Mouse (Mus musculus) left cerebral cortex, postnatal 36 days (tissue): ENCODE measurements around the gene Dnase2b. TPM values are rescaled to one million over a fixed set of nuclear protein-coding genes. Genes with fewer than 3 reads are reported as not detected.

Experiments
- total RNA-seq, 2 experiments: library from RNA; stranded (reverse); gene quantifications; 2 replicates each; pipeline ENCODE4 v1.2.3; 2021

Gene Dnase2b
- total RNA-seq, 2 experiments from 2014 or later = not detected

Other genes starting within 250 kb of the Dnase2b start
- gene Ssx2ip, start 211.0 kb downstream of the Dnase2b start, total RNA-seq = 10 to 100 TPM; 87.7 to 89.5 TPM
- 1 to 10 TPM; 6.6 to 8.9 TPM for gene Ctbs, start 165.8 kb downstream of the Dnase2b start, total RNA-seq
- 1 to 10 TPM; 4.4 to 5.1 TPM for gene Spata1, start 115.8 kb downstream of the Dnase2b start, total RNA-seq
- gene Gng5, start 115.8 kb downstream of the Dnase2b start, total RNA-seq = 10 to 100 TPM; 45.4 to 45.7 TPM
- gene Rpf1, start 94.2 kb downstream of the Dnase2b start, total RNA-seq = 10 to 100 TPM; 13.8 to 19.0 TPM
- gene Uox, start 45.2 kb downstream of the Dnase2b start, total RNA-seq = under 1 TPM; 0.36 to 0.52 TPM
- gene 4930503B20Rik, start 35.7 kb upstream of the Dnase2b start, total RNA-seq = not detected
- under 1 TPM; 0.20 to 0.95 TPM for gene Samd13, start 70.0 kb upstream of the Dnase2b start, total RNA-seq
- gene Prkacb, start 197.4 kb upstream of the Dnase2b start, total RNA-seq = 100 to 1,000 TPM; 428 to 477 TPM
- gene Ttll7, start 236.8 kb upstream of the Dnase2b start, total RNA-seq = 100 to 1,000 TPM; 182 to 189 TPM